Mouse (Mus musculus) kidney, postnatal 10 days (tissue): ENCODE measurements around the gene Prps1.
A peak's percentile ranks its signal among the peaks of the same experiment; 100 is the strongest.
"Not testable (repeated sequence)": the region's sequence is repeated elsewhere in the genome, so short reads cannot be mapped to it uniquely, and the experiment has no call there.

Source experiments
- DNase-seq: peaks from one replicate; pipeline ENCODE4 v3.0.0; 2021; ENCODE audit warnings: mixed read lengths

Gene Prps1

DNA sequence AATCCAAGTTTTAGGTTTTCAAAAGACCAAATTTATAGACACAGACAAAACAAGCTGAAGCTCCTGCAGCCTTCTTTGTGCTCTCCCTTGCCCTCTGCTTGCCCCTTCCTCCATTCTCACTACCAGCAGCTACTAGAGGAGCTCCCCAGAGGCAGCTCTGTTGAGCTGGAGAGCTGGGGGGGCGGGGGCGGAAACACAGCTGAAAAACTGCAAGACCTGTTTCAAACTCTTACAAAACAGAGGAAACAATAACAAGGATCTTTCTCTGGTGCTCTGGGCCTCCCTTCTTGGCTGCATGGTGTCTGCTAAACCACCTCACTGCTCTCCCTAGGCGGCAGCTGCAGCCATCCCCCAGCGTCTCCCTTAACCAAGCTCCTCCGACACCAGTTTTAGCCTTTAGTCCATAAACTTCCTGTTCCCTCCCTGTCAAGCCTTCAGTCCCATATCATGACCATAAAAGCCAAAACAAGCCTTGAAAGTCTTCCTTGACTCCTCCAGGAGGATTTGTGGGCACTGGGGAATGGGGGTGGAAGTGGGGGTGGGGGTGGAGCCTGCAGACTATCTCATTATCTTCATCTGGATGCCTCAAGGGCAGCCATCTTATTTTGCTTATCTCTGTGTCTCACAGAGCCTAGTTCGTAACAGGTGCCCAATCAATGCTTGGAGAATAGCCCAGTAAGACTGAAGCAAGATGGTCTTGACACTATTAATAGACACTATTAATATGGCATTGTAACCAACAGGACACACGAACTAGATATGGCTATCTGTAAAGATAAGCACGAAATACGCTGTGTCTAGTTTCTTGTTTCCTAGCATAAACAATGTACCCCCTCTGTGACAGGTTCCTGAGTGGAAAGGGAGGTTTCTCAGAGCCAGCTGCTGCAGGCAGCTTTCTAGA, 45.2 kb downstream of the Prps1 start:
- DNase-seq = peak; percentile 11

DNA sequence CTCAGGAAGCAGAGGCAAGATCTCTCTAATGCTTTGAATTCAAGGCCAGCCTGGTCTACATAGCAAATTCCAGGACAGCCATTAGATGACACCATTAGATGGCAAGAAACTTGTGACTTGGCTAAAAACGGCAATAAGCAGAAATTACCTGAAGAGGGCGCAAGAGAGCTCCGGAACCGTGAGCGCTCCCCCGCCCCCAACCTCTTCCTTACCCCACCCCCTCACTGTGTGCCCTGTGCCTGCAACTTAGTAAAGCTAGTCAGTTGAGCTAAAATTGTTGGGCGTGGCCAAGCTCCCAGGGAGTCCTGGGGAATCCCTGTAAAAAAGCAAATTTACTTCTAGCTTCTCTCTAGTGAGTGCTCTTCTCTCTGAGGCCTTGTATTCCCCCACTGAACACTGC, 47.5 kb downstream of the Prps1 start:
- peak; percentile 77 for DNase-seq

DNA sequence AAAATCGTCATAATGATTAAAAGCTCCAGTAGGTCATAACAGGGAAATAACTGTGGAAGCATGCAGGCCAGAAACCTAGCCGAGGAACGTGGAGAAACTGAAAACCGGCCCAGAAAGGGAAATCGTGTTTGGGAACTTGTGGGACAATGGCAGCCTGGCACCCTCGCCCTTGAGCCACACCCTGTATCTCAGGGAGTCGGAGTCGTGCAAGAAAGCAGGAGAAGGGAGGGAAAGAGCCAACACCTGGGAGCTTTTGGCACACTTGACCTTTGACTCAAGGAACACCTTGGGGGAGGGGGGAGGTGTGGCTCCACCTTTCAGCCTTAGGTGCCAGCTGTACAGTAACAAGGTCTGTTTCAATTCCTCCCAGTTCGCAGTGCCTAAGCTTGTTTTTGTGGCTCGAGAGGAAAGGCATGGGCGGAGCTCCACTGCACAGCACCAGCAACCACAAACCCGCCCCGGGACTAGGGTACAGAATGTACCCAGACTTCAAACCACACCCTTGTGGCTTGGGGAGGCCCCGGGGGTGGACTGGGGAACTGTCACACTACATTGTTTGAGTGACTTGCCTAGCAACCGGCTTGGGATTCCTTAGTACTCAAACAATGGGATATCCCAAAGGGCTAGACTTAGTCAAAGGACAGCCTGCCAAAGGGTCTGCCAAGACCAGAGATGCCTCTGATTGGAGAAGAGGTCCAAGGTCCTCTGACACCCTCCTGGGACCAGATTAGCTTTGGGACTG, 49.3 kb downstream of the Prps1 start:
- DNase-seq = peak; percentile 37

DNA sequence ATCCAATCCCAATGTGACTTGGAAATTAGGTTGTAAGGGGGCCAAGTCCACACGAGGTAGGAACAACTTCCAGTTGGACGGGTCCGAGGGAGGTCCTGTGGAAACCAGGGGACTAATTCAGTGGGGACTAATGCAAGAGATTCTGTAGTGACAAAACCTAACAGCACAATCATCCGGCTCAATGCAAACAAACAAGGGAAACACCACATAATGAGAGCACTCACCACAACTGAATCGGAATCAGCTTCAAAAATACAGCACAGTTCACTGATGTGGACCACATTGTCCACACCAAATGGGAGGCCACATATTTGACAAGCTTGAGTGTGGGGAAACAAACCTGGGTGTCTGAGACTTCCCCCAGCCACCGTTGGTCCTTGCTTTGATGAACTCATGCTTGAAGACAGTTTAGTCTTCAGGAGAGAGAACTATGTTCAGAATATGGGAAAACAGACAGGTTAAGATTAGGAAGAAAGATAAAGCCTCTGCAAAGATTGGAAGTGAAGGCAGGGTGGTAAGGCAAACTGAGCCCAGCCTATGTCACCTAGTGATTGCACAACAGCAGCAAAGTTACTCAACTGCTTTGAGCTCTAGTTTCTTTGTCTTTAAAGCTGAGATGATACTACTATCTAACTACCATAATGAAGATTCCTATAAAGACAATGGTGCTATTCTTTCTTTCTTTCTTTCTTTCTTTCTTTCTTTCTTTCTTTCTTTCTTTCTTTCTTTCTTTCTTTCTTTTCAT, 50.2 kb downstream of the Prps1 start:
- DNase-seq = no peak

DNA sequence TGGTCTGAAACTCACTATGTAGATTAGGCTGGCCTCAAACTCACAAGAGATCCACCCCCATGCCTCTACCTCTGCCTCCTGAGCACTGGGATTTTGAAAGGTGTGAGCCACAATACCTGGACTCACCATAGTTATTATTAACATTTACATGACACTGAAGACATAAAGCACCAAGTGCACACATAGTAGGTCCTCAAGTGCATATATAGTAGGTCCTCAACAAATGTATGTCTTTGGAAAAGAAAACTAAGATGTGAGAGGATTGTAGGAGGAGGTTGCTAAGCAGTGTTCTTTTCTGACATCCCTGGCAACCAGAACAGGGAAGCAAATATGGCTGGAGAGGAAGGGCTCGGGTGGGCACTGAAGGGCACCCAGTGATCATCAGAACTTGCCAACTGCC, 51.0 kb downstream of the Prps1 start:
- DNase-seq = no peak

DNA sequence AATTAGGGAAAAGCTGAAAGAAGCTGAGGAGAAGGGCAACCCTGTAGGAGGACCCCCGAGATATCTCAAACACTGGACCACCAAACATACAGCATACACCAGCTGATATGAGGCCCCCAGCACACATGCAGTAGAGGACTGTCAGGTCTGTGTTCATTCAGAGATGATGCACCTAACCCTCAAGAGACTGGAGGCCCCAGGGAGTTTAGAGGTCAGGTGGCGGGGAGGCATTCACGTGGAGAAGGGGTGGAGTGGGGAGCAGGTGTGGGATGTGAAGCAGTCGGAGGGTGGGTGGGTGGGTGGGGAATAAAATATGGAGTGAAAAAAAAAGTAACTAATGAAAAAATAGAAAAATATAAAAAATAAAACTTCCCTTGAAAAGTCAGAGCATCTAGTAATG, 52.4 kb downstream of the Prps1 start:
- not testable (repeated sequence) for DNase-seq

DNA sequence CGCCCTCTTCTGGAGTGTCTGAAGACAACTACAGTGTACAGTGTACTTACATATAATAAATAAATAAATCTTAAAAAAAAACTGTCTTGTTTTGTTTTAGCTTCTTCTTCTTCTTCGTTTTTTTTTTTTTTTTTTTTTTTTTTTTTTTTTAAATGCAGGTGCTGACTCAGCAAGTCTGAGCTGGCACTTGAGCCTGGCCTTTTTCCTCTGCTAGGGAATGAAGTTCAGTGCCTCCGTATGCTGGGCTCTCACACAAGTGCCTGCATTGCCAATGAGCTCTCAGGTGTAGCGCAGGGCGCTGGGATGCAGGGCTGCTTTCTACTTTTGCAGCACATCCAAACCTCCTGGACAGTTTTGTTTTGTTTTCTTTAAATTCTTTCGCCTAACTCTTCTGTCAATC, 53.4 kb downstream of the Prps1 start:
- peak; percentile 19 for DNase-seq

DNA sequence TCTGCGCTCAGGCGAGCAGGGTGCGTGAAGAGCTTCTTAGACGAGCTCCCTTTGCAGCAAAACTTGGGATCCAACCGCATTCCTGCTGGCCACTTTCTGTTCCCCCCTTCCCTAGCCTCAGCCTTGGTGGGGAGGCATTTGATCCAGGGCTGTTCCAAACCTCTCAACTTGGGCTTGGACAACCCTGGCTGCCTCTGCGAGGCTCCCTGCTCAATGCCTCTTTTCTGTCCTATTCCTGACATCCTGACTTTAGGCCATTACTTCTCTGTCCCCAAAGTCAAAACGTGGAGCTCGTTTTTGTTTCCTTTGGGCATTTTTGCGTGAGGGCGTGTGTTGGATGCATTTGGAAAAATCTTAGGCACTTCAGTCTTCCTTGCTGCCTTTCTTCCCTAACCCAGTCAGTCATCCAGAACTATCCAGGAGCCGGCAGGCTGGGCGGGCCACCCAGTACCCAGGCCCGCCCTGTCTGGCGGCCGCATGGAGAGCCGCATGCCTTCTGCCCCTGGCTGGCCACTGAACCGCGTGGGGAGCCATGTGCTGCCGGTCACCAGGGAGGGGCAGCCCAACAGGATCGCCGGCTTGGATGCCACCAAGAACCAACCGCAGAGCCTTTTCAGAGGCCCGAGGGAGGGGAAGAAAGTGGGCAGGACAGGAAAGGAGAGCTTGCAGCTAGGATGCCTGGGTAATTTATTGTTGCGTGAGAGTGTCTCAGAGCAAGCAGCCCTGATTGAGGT, 54.5 kb downstream of the Prps1 start:
- peak; percentile 80 for DNase-seq

DNA sequence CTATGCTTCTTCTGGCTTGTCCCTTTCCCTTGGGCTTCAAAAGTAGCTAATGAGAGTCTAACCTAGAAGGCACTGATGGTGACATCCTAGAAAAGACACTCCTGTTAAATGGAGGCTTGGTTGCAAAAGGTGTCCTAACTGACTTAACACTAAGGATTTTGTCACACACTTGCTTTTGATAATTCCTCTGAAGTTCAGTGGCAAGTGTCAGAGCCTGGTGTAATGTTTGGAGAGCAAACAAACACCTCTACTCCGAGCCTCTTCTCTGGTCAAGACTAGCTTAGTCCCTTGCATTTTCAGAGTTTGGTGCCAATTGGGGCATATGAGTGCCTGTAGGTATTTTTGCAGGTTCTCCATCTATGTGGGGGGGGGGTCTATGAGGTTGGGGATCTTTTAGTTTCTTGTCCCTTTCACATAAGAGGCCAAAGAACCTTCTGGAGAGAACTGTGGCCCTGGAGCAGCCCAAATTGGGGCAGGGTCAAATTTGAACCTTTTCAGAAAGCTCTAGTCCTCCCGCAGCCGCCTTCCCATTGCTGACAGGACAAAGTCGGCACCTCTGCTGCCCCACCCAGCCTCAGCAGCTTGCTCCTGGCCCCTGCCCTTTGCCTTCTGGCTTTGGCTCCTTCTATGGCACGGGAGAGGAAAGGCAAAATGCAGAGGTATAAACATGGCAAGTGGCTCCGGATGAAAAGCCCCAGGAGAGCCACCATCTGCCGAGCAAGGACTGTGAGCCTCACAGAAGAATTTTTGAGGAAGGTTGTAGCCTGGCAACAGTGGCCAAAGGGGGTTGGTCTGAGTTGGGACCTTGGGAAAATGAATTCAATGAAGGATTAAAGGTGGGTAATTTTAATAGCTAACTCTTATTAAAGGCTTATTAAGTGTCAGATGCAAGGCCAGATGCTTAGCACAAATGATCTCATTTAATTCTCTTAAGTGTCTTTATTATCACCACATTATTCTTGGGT, 55.6 kb downstream of the Prps1 start:
- DNase-seq = no peak

DNA sequence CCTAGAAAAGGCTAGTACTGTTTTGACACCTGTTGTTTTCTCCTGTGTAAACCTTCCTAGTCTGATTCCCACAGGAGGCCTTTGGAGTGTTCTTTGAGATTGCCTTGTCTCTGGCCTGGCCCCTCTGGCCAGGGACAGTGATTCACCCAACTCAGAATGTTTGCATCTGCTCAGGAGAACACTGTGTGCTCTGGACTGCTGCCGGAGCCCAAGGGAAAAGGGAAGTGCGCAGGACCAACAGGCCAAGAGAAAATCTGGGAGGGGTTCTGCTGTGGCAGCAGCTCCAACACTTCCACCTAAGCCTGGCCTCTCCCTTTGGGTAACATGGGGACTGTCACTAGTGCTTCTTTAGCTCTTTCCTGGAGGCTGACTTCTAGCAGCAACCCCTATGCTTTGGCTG, 57.0 kb downstream of the Prps1 start:
- no peak for DNase-seq

DNA sequence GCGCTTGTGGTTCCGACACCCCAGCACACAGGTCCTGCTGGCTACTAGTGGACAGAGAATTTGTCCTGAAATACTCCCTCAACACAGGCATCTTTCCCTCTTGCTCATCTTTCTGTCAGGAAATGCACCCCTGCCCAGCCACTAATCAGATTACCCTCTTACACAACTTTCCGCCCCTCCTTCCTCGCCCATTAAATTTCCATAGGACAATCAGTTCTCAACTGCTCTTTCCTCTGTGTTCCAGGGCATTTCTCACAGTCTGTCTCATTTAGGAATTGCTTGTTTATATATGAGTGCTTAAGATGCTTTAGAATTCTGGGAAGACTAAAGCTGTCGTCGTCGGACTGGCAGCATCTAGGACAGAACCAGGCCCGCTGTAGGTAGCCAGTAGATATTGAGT, 61.9 kb downstream of the Prps1 start:
- no peak for DNase-seq

DNA sequence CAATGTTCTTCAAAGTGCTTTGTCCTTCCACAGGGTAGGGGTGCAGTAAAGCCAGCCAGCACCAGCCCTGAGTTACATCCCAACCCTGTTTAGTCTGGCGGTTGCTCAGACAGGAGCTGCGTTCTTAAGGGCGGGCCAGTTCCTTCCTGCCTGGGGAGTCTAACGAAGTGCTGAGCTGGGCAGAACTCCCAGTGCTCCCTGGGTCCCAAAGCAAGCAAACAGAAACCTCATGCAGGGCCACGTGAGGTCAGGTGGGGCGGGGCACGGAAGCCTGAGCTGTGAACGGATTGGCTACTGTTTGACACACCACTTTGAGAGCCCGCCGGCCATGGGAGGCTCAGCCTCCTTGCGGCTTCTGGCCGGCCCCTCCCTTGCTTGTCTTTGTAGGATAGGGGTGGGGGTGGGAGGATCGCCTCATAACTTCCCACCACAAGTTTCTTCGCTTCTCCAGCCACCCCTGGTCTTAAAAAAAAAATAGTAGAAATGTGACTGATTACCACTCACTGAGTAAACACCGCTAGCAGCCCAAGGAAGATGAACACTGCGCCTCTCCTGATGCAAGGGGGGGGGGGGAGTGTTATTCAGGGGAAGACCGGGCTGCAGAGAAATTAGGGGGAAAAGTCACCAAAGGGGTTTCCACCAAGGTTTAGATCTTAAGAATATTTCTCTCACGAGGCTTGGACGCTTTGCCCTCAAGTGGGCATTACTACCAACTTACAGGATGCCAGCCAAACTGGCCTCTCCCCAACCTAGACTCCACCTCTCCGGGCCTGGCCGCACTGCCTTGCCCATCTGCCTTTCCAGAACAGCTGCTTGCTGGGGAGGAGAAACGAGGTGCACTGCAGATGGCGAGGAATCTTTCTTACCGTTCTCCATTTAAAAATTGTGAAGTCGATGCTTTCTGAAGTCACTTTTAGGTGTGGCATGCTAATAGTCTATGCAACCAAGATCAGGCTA, 64.0 kb downstream of the Prps1 start:
- DNase-seq = peak; percentile 94

DNA sequence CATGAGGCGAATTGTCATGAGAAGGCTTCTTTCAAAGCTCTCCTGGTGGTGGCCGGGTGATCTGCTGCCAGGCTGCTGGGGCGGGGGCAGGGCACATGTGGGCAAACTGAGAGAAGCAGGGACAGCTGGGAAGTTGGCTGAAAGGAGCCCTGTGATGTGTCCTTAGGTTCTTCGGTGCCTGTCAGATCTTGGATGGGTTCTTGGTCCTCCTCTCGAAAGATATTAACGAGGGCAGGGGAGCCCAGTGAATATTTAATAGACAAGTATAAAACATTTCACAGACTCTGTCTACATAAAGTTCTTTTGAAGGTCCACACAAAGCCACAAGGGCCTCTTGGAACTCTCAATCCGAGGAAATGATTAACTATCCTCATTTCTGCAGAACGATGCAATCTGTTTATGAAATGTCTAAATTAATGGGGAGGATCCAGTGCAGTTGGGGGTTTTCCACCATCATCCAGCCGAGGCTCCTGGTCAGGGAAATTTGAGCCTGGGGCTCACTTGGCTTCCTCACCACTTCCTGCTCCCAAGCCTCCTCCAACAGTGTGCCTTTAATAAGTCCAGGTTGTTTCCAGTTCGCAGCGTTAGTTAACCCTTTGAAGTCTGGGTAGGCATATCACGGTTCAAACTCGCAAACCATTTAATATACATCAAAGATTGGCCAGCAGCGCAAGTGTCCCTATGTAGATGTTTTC, 65.8 kb downstream of the Prps1 start:
- peak; percentile 49 for DNase-seq

DNA sequence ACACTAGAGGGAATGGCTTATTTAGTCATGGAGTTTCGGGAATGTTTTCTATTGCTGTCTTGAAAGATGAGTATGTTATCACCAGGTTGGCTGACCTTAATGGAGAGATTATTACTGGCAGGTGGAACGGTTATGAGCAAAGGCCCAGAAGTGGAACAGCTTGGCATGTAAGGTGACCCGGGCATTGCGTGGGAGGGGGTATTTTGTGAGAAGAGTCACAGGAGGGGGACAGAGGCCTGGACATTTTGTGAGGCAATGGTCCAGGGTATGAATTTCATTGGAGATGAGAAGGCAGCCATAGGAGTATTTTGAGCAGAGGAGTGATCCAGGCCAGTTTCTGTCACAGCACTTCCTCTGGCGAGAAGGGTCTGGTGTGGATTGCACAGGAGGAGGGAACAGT, 67.8 kb downstream of the Prps1 start:
- DNase-seq = no peak
